Mouse (Mus musculus): ENCODE results near the gene Rsph3b. TPM values are rescaled to one million over a fixed set of nuclear protein-coding genes. Genes with fewer than 3 reads are reported as not detected.

The Rsph3b gene
- polyA plus RNA-seq, 1 experiment from 2014 or later, result 38.9 TPM

DNA sequence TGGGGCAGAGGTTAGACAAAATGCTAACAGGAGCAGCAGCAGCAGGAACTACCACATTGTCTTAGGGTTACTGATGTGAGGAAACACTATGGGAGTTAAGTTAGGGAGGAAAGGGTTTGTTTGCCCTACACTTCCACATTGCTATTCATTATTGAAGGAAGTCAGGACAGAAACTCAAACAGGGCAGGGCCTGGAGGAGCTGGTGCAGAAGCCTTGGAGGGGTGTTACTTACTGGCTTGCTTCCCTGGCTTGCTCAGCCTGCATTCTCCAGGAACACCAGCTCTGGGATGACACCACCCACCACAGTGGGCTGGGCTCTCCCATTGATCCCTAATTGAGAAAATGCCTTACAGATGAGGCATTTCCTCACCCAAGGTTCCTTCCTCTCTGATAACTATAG, 79.7 kb downstream of the Rsph3b start:
- Histone ChIP-seq H3K27ac (no peak overlapping the region), H3K36me3 (no peaks in the 10 kb centered on the region), H3K4me1 (replicated peaks) (peaks cover 10% of the 10 kb centered on the region; the same call in 1 of the 2 replicates), H3K9me3 (no peaks in the 10 kb centered on the region), H3K9ac (no peak overlapping the region), H3K4me2 (replicated peaks) (no peak overlapping the region), H3K27me3 (replicated peaks) (no peaks in the 10 kb centered on the region), H3K4me3 (replicated peaks) (no peak overlapping the region)
- ATAC-seq, result peak; percentile 31; the same call in 1 of the 2 replicates

- Histone ChIP-seq H3K4me1 (replicated peaks) (peaks cover 10% of the 10 kb centered on the region; the same call in 1 of the 2 replicates), H3K4me2 (replicated peaks) (0 out of 2 replicates have a peak overlapping the region, but pooled peaks have one; percentile 31), H3K27ac (peak overlapping the region; percentile 24; the same call in 1 of the 2 replicates), H3K36me3 (no peaks in the 10 kb centered on the region), H3K4me3 (replicated peaks) (no peak overlapping the region), H3K27me3 (replicated peaks) (no peaks in the 10 kb centered on the region), H3K9me3 (no peaks in the 10 kb centered on the region), H3K9ac (no peak overlapping the region)
- WGBS, result 22% methylated on average over 7 of the region's 7 CpGs
- peak; percentile 92 for ATAC-seq
These were observed 80.7 kb downstream of the Rsph3b start for GRCm38 (mm10) chr17:6867740-6868139.

- Histone ChIP-seq H3K27me3 (replicated peaks) (no peaks in the 10 kb centered on the region), H3K4me3 (replicated peaks) (no peak overlapping the region), H3K27ac (no peak overlapping the region), H3K9ac (no peak overlapping the region), H3K36me3 (no peaks in the 10 kb centered on the region), H3K4me1 (replicated peaks) (peaks cover 19% of the 10 kb centered on the region), H3K4me2 (replicated peaks) (no peak overlapping the region), H3K9me3 (no peaks in the 10 kb centered on the region)
- no peak for ATAC-seq
- WGBS, result 66% methylated on average over 1 of the region's 1 CpGs
These were observed 81.9 kb downstream of the Rsph3b start for GRCm38 (mm10) chr17:6866576-6866975.

GRCm38 (mm10) chr17:6865580-6865979, 82.9 kb downstream of the Rsph3b start:
- Histone ChIP-seq H3K9me3 (no peaks in the 10 kb centered on the region), H3K27ac (no peak overlapping the region), H3K36me3 (no peaks in the 10 kb centered on the region), H3K27me3 (replicated peaks) (no peaks in the 10 kb centered on the region), H3K4me3 (replicated peaks) (no peak overlapping the region), H3K4me1 (replicated peaks) (peaks cover 25% of the 10 kb centered on the region), H3K4me2 (replicated peaks) (no peak overlapping the region), H3K9ac (no peak overlapping the region)
- 46% methylated on average over 5 of the region's 5 CpGs for WGBS
- ATAC-seq, result no peak

- Histone ChIP-seq H3K9ac (no peak overlapping the region), H3K9me3 (no peaks in the 10 kb centered on the region), H3K4me3 (replicated peaks) (no peak overlapping the region), H3K36me3 (no peaks in the 10 kb centered on the region), H3K27me3 (replicated peaks) (no peaks in the 10 kb centered on the region), H3K27ac (no peak overlapping the region), H3K4me2 (replicated peaks) (no peak overlapping the region), H3K4me1 (replicated peaks) (peaks cover 26% of the 10 kb centered on the region)
- no peak for ATAC-seq
- 25% methylated on average over 13 of the region's 13 CpGs for WGBS
These were observed 83.6 kb downstream of the Rsph3b start for GRCm38 (mm10) chr17:6864869-6865268.

DNA sequence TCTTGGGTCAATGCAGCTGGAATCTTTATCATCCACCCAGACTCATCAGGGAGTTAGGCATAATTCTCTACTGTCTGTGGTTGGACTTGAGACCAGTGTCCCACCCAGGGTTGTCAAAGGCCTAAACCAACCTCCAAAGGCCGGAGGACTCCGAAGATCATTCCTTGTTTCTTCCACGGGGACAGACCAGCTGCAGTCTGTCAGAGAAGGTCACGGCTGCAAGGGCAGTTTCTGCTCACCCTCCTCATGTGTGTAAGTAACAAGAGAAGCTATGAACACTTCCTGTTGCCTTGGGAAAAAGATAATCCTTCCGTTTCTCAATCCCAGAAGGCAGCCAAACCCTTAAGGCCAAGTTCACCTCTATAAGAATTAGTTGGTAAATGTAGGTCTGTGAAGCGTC, 85.0 kb downstream of the Rsph3b start:
- no peak overlapping the region for H3K27ac ChIP-seq

GRCm38 (mm10) chr17:6862040-6862780, 86.3 kb downstream of the Rsph3b start:
- Histone ChIP-seq H3K4me3 (replicated peaks) (peak overlapping the region; percentile 23; the same call in 1 of the 2 replicates), H3K36me3 (no peaks in the 10 kb centered on the region), H3K4me2 (replicated peaks) (peak overlapping the region; percentile 64), H3K27ac (peak overlapping the region; percentile 90), H3K9me3 (no peaks in the 10 kb centered on the region), H3K9ac (no peak overlapping the region), H3K4me1 (replicated peaks) (peaks cover 26% of the 10 kb centered on the region), H3K27me3 (replicated peaks) (no peaks in the 10 kb centered on the region)
- WGBS, result 65% methylated on average over 12 of the region's 12 CpGs
- peak; percentile 16; the same call in 1 of the 2 replicates for ATAC-seq

More for the DNA sequence above, 85.0 kb downstream of the Rsph3b start:
- 57% methylated on average over 6 of the region's 6 CpGs for WGBS
- H3K4me1 ChIP-seq (replicated peaks), result peaks cover 29% of the 10 kb centered on the region
- no peaks in the 10 kb centered on the region for H3K9me3 ChIP-seq
- H3K36me3 ChIP-seq, result no peaks in the 10 kb centered on the region
- no peak overlapping the region for H3K9ac ChIP-seq
- no peak overlapping the region for H3K4me2 ChIP-seq (replicated peaks)
- ATAC-seq, result no peak
- no peaks in the 10 kb centered on the region for H3K27me3 ChIP-seq (replicated peaks)
- no peak overlapping the region for H3K4me3 ChIP-seq (replicated peaks)

GRCm38 (mm10) chr17:6861181-6862039, 87.1 kb downstream of the Rsph3b start:
- H3K9ac ChIP-seq, result peak overlapping the region; percentile 37
- no peaks in the 10 kb centered on the region for H3K36me3 ChIP-seq
- peak overlapping the region; percentile 64 for H3K4me2 ChIP-seq (replicated peaks)
- no peaks in the 10 kb centered on the region for H3K27me3 ChIP-seq (replicated peaks)
- WGBS, result 10% methylated on average over 28 of the region's 28 CpGs
- peak; percentile 76 for ATAC-seq
- peak overlapping the region; percentile 23 for H3K4me3 ChIP-seq (replicated peaks)
- H3K4me1 ChIP-seq (replicated peaks), result peaks cover 22% of the 10 kb centered on the region
- H3K27ac ChIP-seq, result peak overlapping the region; percentile 90
- H3K9me3 ChIP-seq, result no peaks in the 10 kb centered on the region

DNA sequence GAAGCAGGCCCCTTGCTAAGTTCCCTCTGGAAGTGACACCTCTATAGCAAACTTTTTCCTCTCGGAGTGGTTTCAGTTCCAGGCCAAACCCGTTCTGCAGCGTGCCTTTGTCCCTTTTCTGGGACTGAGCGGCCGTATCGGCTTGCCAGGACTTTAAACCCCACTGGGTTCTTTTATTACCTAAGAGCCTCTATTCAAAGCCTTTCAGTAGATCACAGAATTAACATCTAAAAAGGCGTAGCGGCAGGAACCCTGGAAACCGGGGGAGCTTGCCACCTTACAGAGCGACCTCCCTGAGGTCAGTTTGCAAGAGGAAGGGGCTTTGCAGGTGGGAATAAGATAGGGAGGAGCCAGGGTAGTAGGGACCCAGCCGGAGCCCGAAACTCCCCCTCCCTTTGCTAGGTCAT, 88.0 kb downstream of the Rsph3b start:
- 32% methylated on average over 12 of the region's 12 CpGs for WGBS
- ATAC-seq, result peak; percentile 75
- Histone ChIP-seq H3K4me2 (replicated peaks) (peak overlapping the region; percentile 35), H3K27ac (peak overlapping the region; percentile 90), H3K4me1 (replicated peaks) (peaks cover 22% of the 10 kb centered on the region), H3K4me3 (replicated peaks) (0 out of 2 replicates have a peak overlapping the region, but pooled peaks have one; percentile 5), H3K27me3 (replicated peaks) (no peaks in the 10 kb centered on the region), H3K36me3 (no peaks in the 10 kb centered on the region), H3K9ac (no peak overlapping the region), H3K9me3 (no peaks in the 10 kb centered on the region)

DNA sequence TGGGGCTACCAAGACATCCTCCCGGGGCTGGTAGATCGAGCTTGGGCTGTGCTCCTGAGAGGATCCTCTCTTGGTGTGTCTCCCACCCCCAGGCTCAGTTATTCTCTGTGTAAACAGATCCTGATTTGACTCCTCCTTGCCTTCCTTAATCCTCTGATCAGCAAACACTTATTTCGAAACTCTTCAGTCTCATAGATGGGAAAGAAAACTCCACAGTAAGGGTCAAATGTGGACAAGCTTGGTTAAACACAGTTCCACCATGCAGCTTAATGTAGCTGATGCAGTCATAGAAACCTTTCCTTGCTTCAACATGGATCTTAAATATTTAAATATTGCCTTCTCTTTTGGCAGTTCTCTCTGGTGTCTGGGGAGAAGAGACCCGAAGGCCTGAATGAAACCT, 88.4 kb downstream of the Rsph3b start:
- H3K27ac ChIP-seq, result peak overlapping the region; percentile 90
- H3K4me1 ChIP-seq (replicated peaks), result peaks cover 22% of the 10 kb centered on the region
- H3K27me3 ChIP-seq (replicated peaks), result no peaks in the 10 kb centered on the region
- 27% methylated on average over 4 of the region's 4 CpGs for WGBS
- H3K4me3 ChIP-seq (replicated peaks), result no peak overlapping the region
- H3K9me3 ChIP-seq, result no peaks in the 10 kb centered on the region
- peak; percentile 9; the same call in 1 of the 2 replicates for ATAC-seq
- H3K9ac ChIP-seq, result no peak overlapping the region
- H3K36me3 ChIP-seq, result no peaks in the 10 kb centered on the region
- H3K4me2 ChIP-seq (replicated peaks), result peak overlapping the region; percentile 35; the same call in 1 of the 2 replicates
